Mouse (Mus musculus): ENCODE measurements around the gene Sppl2b. TPM values are rescaled to one million over a fixed set of nuclear protein-coding genes. Genes with fewer than 3 reads are reported as not detected.
A peak's percentile ranks its signal among the peaks of the same experiment; 100 is the strongest.
"Not testable (repeated sequence)": the region's sequence is repeated elsewhere in the genome, so short reads cannot be mapped to it uniquely, and the experiment has no call there.

Gene Sppl2b
- total and polyA plus RNA-seq, 2 experiments from 2014 or later: 24.2 to 44.4 TPM

DNA sequence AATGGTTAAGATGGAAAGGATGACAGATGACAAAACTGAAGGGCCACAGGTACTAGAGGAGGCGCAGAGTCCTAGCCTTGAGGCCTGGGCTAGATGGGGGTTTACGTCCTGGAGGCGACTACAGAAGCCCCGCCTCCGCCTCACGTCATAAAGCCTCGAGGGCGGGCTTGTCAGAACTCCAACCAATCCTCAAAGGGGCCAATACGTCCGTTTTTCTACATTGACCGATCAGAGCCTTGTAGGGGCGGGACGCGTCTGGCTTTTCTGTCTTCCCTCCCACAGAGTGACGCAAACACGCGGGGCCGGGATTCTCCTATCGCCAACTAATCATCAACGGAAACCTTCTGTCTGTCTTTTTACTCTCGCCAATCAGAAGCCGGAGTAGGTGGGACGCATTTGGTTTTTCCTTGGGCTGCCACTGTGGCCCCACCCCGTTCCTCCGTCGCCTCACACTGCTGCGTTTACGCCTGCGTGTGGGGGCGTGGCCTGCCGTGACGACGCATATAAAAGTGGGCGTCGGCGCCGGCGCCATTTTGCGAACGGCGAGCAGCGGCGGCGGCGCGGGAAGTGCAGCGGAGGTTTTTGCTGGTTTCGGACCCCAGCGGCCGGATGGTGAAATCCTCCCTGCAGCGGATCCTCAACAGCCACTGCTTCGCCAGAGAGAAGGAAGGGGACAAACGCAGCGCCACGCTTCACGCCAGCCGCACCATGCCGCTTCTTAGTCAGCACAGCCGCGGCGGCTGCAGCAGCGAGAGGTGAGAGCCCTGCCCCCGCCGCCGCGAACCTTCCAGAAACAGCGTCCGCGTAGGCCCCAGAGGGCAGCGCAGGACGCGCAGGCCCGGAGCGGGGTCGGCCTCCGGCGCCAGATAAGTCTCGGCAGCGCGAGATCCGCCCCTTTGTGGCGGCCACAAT is 28.7 kb upstream of the Sppl2b start, which contains the start of gene Oaz1:
TSS of gene Oaz1 (plus strand) at position 506 of the 912 bp plus-strand sequence.
- Histone ChIP-seq H3K36me3 (replicated peaks; ENCODE audit: control insufficient read depth, insufficient read depth, low read length) (peaks cover 23% of the 10 kb centered on the region), H3K27me3 (ENCODE audit: control insufficient read depth, insufficient read depth, low read length) (no peaks in the 10 kb centered on the region), H3K4me1 (ENCODE audit: control insufficient read depth, insufficient read depth) (peaks cover 20% of the 10 kb centered on the region), H3K9ac (replicated peaks; ENCODE audit: low read depth, low read length) (peak within 1 kb of the TSS; percentile 94), H3K4me2 (ENCODE audit: low read depth, low read length) (peak within 1 kb of the TSS; percentile 95), H3K4me3 (ENCODE audit: low read depth, low read length) (peak within 1 kb of the TSS; percentile 88), H3K27ac (ENCODE audit: low read depth) (peak within 1 kb of the TSS; percentile 95), H3K9me3 (replicated peaks; ENCODE audit: control insufficient read depth, low read length) (no peaks in the 10 kb centered on the region)
- ATAC-seq (ENCODE audit: insufficient read depth, low read depth) (peak; percentile 96), DNase-seq (ENCODE audit: low spot score) (peak; percentile 99)
- TF ChIP-seq EP300 (IDR thresholded peaks at IDR 0.05; ENCODE audit: low read depth): no peak
- TF ChIP-seq CTCF (IDR thresholded peaks at IDR 0.05; ENCODE audit: low read depth): no peak
- under 1% methylated on average over 76 of the region's 82 CpGs for WGBS

DNA sequence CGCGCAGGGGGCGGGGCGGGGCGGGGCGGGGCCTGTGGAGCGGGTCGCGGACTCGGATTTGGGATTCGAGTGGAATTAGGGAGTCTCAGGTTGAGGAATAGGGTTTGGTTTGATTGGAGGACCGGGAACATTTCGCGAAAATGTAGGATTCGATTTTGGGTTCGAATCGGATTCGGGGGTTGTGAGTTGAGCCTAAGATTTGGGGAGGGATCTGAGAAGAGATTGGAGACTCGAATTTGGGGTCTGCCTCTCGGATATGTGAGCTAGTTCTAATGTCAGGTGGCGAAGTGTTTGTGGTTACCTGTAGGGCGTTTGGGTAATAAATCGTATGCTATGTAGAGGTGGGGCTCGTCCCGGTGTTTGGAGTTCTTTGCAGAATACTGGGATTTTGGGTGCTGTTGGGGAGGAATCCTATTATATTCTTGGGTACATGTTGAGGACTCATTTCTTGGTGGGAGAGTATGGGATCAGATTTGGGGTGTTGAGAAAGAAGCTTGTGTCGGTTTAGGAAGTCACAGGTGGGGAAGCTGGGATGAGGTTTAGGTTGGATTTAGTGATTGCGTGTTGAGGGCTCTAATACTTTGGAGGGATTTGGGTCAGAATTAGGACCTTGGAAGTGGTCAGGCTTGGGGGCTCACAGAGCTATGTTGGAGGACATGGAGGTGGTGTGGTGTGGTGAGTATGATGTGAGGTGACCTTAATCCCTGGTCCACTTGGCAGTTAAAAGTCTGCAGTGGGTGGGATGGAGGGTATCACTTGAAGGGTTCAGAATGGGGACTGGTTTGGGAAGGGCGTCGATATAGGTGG is 27.8 kb upstream of the Sppl2b start:
- Histone ChIP-seq H3K27me3 (ENCODE audit: control insufficient read depth, insufficient read depth, low read length) (no peaks in the 10 kb centered on the region), H3K36me3 (replicated peaks; ENCODE audit: control insufficient read depth, insufficient read depth, low read length) (peaks cover 23% of the 10 kb centered on the region), H3K4me1 (ENCODE audit: control insufficient read depth, insufficient read depth) (peaks cover 20% of the 10 kb centered on the region), H3K27ac (ENCODE audit: low read depth) (peak overlapping the region; percentile 95), H3K9me3 (replicated peaks; ENCODE audit: control insufficient read depth, low read length) (no peaks in the 10 kb centered on the region), H3K9ac (replicated peaks; ENCODE audit: low read depth, low read length) (peak overlapping the region; percentile 94), H3K4me3 (ENCODE audit: low read depth, low read length) (peak overlapping the region; percentile 88), H3K4me2 (ENCODE audit: low read depth, low read length) (peak overlapping the region; percentile 95)
- no peak for TF ChIP-seq CTCF (IDR thresholded peaks at IDR 0.05; ENCODE audit: low read depth)
- no peak for TF ChIP-seq EP300 (IDR thresholded peaks at IDR 0.05; ENCODE audit: low read depth)
- 4% methylated on average over 29 of the region's 29 CpGs for WGBS
- DNase-seq (ENCODE audit: low spot score) (no peak), ATAC-seq (ENCODE audit: insufficient read depth, low read depth) (no peak)

DNA sequence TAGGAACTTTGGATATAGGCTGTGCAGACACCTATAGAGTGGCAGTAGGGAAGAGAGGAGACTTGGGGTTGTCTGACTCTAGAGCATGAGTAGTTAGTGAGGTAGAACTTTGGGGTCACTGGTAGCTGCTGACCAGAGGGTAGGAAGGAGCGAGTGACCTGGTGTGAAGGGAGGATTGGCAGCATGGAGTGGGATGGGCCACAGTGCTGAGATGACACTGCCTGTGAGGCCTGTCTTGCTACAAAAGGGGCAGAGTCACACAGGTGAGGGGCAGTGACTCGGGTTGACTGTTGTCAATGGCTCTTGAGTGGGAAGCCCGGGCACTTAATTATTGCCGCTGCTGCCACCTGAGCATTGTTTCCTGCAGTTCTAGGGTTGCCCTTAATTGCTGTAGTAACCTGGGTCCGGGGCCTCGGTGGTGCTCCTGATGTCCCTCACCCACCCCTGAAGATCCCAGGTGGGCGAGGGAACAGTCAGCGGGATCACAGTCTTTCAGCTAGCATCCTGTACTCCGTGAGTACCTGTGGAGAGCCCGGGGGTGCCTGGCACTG is 27.1 kb upstream of the Sppl2b start:
- DNase-seq (ENCODE audit: low spot score): no peak
- Histone ChIP-seq H3K4me3 (ENCODE audit: low read depth, low read length) (peak overlapping the region; percentile 88), H3K4me1 (ENCODE audit: control insufficient read depth, insufficient read depth) (peaks cover 20% of the 10 kb centered on the region), H3K36me3 (replicated peaks; ENCODE audit: control insufficient read depth, insufficient read depth, low read length) (peaks cover 23% of the 10 kb centered on the region), H3K27ac (ENCODE audit: low read depth) (no peak overlapping the region), H3K4me2 (ENCODE audit: low read depth, low read length) (peak overlapping the region; percentile 95), H3K9ac (replicated peaks; ENCODE audit: low read depth, low read length) (peak overlapping the region; percentile 94), H3K9me3 (replicated peaks; ENCODE audit: control insufficient read depth, low read length) (no peaks in the 10 kb centered on the region), H3K27me3 (ENCODE audit: control insufficient read depth, insufficient read depth, low read length) (no peaks in the 10 kb centered on the region)
- TF ChIP-seq EP300 (IDR thresholded peaks at IDR 0.05; ENCODE audit: low read depth): no peak
- TF ChIP-seq CTCF (IDR thresholded peaks at IDR 0.05; ENCODE audit: low read depth): no peak
- 58% methylated on average over 10 of the region's 10 CpGs for WGBS
- no peak for ATAC-seq (ENCODE audit: insufficient read depth, low read depth)

DNA sequence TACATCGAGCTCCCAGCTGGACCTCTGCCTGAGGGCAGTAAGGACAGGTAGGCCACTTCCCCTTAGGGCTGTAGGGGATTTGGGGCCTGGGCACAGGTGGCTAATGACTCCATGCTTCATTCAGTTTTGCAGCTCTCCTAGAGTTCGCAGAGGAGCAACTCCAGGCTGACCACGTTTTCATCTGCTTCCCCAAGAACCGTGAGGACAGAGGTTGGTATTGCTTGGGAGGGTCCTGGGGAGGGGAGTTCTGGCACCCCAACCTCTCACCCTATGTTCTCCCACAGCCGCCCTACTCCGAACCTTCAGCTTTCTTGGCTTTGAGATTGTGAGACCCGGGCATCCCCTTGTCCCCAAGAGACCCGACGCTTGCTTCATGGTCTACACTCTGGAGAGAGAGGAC is 26.5 kb upstream of the Sppl2b start:
- WGBS: 74% methylated on average over 9 of the region's 9 CpGs
- not testable (repeated sequence) for H3K9ac ChIP-seq (replicated peaks; ENCODE audit: low read depth, low read length); H3K27ac ChIP-seq (ENCODE audit: low read depth); ATAC-seq (ENCODE audit: insufficient read depth, low read depth); H3K27me3 ChIP-seq (ENCODE audit: control insufficient read depth, insufficient read depth, low read length); H3K9me3 ChIP-seq (replicated peaks; ENCODE audit: control insufficient read depth, low read length); DNase-seq (ENCODE audit: low spot score)
- Histone ChIP-seq H3K4me3 (ENCODE audit: low read depth, low read length) (peak overlapping the region; percentile 88), H3K36me3 (replicated peaks; ENCODE audit: control insufficient read depth, insufficient read depth, low read length) (peaks cover 23% of the 10 kb centered on the region), H3K4me1 (ENCODE audit: control insufficient read depth, insufficient read depth) (peaks cover 20% of the 10 kb centered on the region), H3K4me2 (ENCODE audit: low read depth, low read length) (peak overlapping the region; percentile 95)

Data from heart, postnatal 0 days (tissue).